10 mouse cellular contexts compared by ENCODE assay signal in the genomic region with DNA sequence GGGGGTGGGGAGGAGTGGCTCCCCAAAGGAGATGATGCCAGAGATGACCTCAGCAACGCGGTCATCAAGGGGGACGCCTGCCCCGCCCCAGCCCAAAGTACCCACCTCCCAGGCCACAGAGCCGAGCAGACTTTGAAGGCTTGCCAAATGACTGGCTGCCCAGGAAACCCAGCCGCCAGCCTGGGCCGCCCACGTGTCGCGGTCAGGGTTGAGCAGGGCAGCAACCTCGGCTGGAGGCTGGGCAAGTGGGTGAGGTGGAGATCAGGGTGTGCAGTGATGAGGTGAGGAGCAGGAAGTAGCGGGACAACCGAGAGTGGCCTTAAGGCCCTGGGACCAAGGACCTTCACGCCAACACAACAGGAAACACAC. TPM values are rescaled to one million over a fixed set of nuclear protein-coding genes. Genes with fewer than 3 reads are reported as not detected.
A peak's percentile ranks its signal among the peaks of the same experiment; 100 is the strongest.
DNase-seq lines count a peak whose midpoint lies in the region; ATAC-seq lines count a peak whose summit lies in the region.
"Had no signal": no experiment of that assay in that cellular context is flagged by ENCODE, and none has a peak within 500 bp of the region (broad histone marks: within the 10 kb centered on the region; RNA-seq: fewer than 3 reads in every experiment).

No protein-coding gene starts in this region.

- peak overlapping the region; percentile 68; the same call in 1 of the 2 replicates for H3K27ac ChIP-seq in embryonic facial prominence, embryonic 13.5 days
- no peak overlapping the region for H3K27ac ChIP-seq in embryonic facial prominence, embryonic 10.5 days (replicated peaks)
- peak overlapping the region; percentile 94 for H3K27ac ChIP-seq in heart, embryonic 15.5 days
- peak overlapping the region; percentile 60 for H3K27ac ChIP-seq in midbrain, embryonic 13.5 days
- H3K27ac ChIP-seq: neural tube, embryonic 12.5 days had no signal

- H3K4me3 ChIP-seq in embryonic facial prominence, embryonic 13.5 days = no peak overlapping the region
- no peak overlapping the region for H3K4me3 ChIP-seq in embryonic facial prominence, embryonic 10.5 days
- no peak overlapping the region for H3K4me3 ChIP-seq in heart, embryonic 15.5 days
- no peak overlapping the region for H3K4me3 ChIP-seq in midbrain, embryonic 13.5 days (replicated peaks)
- H3K4me3 ChIP-seq: neural tube, embryonic 12.5 days had no signal

- ATAC-seq in embryonic facial prominence, embryonic 13.5 days (ENCODE audit: insufficient number of reproducible peaks, insufficient read depth, low FRiP score, low TSS enrichment, low read depth) = no peak
- peak; percentile 45 for ATAC-seq in heart, embryonic 15.5 days (replicated peaks; ENCODE audit: insufficient number of reproducible peaks, insufficient read depth, low FRiP score, low read depth)
- ATAC-seq in midbrain, embryonic 13.5 days = no peak

- H3K4me2 ChIP-seq in embryonic facial prominence, embryonic 13.5 days = no peak overlapping the region
- H3K4me2 ChIP-seq in heart, embryonic 15.5 days = 0 out of 2 replicates have a peak overlapping the region, but pooled peaks have one; percentile 2
- no peak overlapping the region for H3K4me2 ChIP-seq in midbrain, embryonic 13.5 days (replicated peaks)
- H3K4me2 ChIP-seq: neural tube, embryonic 12.5 days had no signal

- DNase-seq in embryonic facial prominence, embryonic 10.5 days (ENCODE audit: low spot score) = no peak
- peak; percentile 73 for DNase-seq in CD4-positive, CD25-positive, alpha-beta regulatory T cell, adult 2 months (ENCODE audit: low read depth, low spot score)
- peak; percentile 42 for DNase-seq in cerebellum, adult 9-10 months
- peak; percentile 89 to 92 for DNase-seq in kidney, postnatal 36 days
- no peak for DNase-seq in embryo, embryonic 11 days

- H3K9me3 ChIP-seq in embryonic facial prominence, embryonic 13.5 days = no peaks in the 10 kb centered on the region
- H3K9me3 ChIP-seq in embryonic facial prominence, embryonic 10.5 days = peaks cover 3% of the 10 kb centered on the region; the same call in 1 of the 2 replicates
- no peaks in the 10 kb centered on the region for H3K9me3 ChIP-seq in heart, embryonic 15.5 days (replicated peaks)
- no peaks in the 10 kb centered on the region for H3K9me3 ChIP-seq in midbrain, embryonic 13.5 days
- H3K9me3 ChIP-seq: neural tube, embryonic 12.5 days had no signal

- H3K36me3 ChIP-seq in embryonic facial prominence, embryonic 13.5 days = peaks cover 46% of the 10 kb centered on the region
- peaks cover 84% of the 10 kb centered on the region for H3K36me3 ChIP-seq in embryonic facial prominence, embryonic 10.5 days (replicated peaks)
- no peaks in the 10 kb centered on the region for H3K36me3 ChIP-seq in heart, embryonic 15.5 days
- peaks cover 44% of the 10 kb centered on the region for H3K36me3 ChIP-seq in midbrain, embryonic 13.5 days

- WGBS in embryonic facial prominence, embryonic 13.5 days = 73% methylated on average over 14 of the region's 14 CpGs
- WGBS in embryonic facial prominence, embryonic 10.5 days = 88% methylated on average over 14 of the region's 14 CpGs
- 34% methylated on average over 14 of the region's 14 CpGs for WGBS in heart, embryonic 15.5 days
- 82% methylated on average over 14 of the region's 14 CpGs for WGBS in midbrain, embryonic 13.5 days

- no peaks in the 10 kb centered on the region for H3K27me3 ChIP-seq in embryonic facial prominence, embryonic 13.5 days
- H3K27me3 ChIP-seq in embryonic facial prominence, embryonic 10.5 days (replicated peaks; ENCODE audit: low read depth, poor library complexity, severe bottlenecking) = no peaks in the 10 kb centered on the region
- no peaks in the 10 kb centered on the region for H3K27me3 ChIP-seq in heart, embryonic 15.5 days
- no peaks in the 10 kb centered on the region for H3K27me3 ChIP-seq in midbrain, embryonic 13.5 days
- H3K27me3 ChIP-seq: CH12.LX; neural tube, embryonic 12.5 days had no signal

- no peak overlapping the region for H3K9ac ChIP-seq in embryonic facial prominence, embryonic 13.5 days
- no peak overlapping the region for H3K9ac ChIP-seq in heart, embryonic 15.5 days
- no peak overlapping the region for H3K9ac ChIP-seq in midbrain, embryonic 13.5 days (replicated peaks)
- H3K9ac ChIP-seq: neural tube, embryonic 12.5 days had no signal

- peaks cover 74% of the 10 kb centered on the region for H3K4me1 ChIP-seq in embryonic facial prominence, embryonic 13.5 days
- H3K4me1 ChIP-seq in embryonic facial prominence, embryonic 10.5 days = peaks cover 40% of the 10 kb centered on the region
- H3K4me1 ChIP-seq in heart, embryonic 15.5 days (replicated peaks) = peaks cover 81% of the 10 kb centered on the region
- H3K4me1 ChIP-seq in midbrain, embryonic 13.5 days (replicated peaks) = peaks cover 38% of the 10 kb centered on the region

RNA-seq across cellular contexts. Expression of gene Gtf2ird1, which starts 19.1 kb away (rescaled TPM):
- 130 TPM in 2 replicates for polyA plus RNA-seq in embryonic facial prominence, embryonic 13.5 days (2015; fragmentation: Nextera tagmentation; extraction: Ambion mirVana)
- polyA plus RNA-seq in embryonic facial prominence, embryonic 10.5 days (2016; fragmentation: Nextera tagmentation; extraction: Ambion mirVana) = 114 and 122 TPM in 2 replicates
- 47.3 and 57.5 TPM in 2 replicates for polyA plus RNA-seq in heart, embryonic 15.5 days (2015; fragmentation: Nextera tagmentation; extraction: Ambion mirVana)
- polyA plus RNA-seq in midbrain, embryonic 13.5 days (2015; fragmentation: Nextera tagmentation; extraction: Ambion mirVana) = 89.6 and 96.6 TPM in 2 replicates

Comparison
In these comparisons a context has a peak if more than half of its experiments do, and no peak if none do; other contexts are left out.
1. DNase-seq: peak in CD4-positive, CD25-positive, alpha-beta regulatory T cell, adult 2 months (single experiment), cerebellum, adult 9-10 months (single experiment) and kidney, postnatal 36 days (2 of 2); none in embryonic facial prominence, embryonic 10.5 days (single experiment) and embryo, embryonic 11 days (single experiment).